Mouse (Mus musculus) liver, embryonic 15.5 days (tissue): ENCODE measurements around the gene Vmn1r34. TPM values are rescaled to one million over a fixed set of nuclear protein-coding genes. Genes with fewer than 3 reads are reported as not detected.
"Not testable (repeated sequence)": the region's sequence is repeated elsewhere in the genome, so short reads cannot be mapped to it uniquely, and the experiment has no call there.

ENCODE experiments used
- ATAC-seq: fragments of 200-750 bp; cut with Nextera tagmentation; 2 replicates; pipeline ENCODE4 v1.8.0; 2017; ENCODE audit warnings: moderate number of reproducible peaks, mild to moderate bottlenecking, moderate library complexity; ENCODE audit not compliant: insufficient read depth
- H3K27ac ChIP-seq: fragments of 300-500 bp; sonication (generic); replicated peaks from 2 replicates; pipeline ENCODE4 v1.5.1; 2015; ENCODE audit warnings: mild to moderate bottlenecking, inconsistent platforms
- H3K27me3 ChIP-seq: fragments of 300-500 bp; sonication (generic); 2 replicates; pipeline ENCODE4 v1.6.1; 2015; ENCODE audit warnings: mild to moderate bottlenecking, inconsistent platforms
- H3K36me3 ChIP-seq: fragments of 300-500 bp; sonication (generic); replicated peaks from 2 replicates; pipeline ENCODE4 v1.6.1; 2015; ENCODE audit warnings: moderate library complexity, mild to moderate bottlenecking, inconsistent platforms
- H3K4me1 ChIP-seq: fragments of 300-500 bp; sonication (generic); replicated peaks from 2 replicates; pipeline ENCODE4 v1.6.1; 2015; ENCODE audit warnings: inconsistent platforms
- H3K4me2 ChIP-seq: fragments of 300-500 bp; sonication (generic); 2 replicates; pipeline ENCODE4 v1.6.1; 2015; ENCODE audit warnings: moderate library complexity, mild to moderate bottlenecking, inconsistent platforms
- H3K4me3 ChIP-seq: fragments of 300-500 bp; sonication (generic); replicated peaks from 2 replicates; pipeline ENCODE4 v1.5.1; 2015; ENCODE audit warnings: mild to moderate bottlenecking, inconsistent platforms
- H3K9ac ChIP-seq: fragments of 300-500 bp; sonication (generic); 2 replicates; pipeline ENCODE4 v1.6.1; 2015; ENCODE audit warnings: moderate library complexity, mild to moderate bottlenecking, inconsistent platforms
- H3K9me3 ChIP-seq: fragments of 300-500 bp; sonication (generic); replicated peaks from 2 replicates; pipeline ENCODE4 v1.6.1; 2016; ENCODE audit warnings: inconsistent platforms
- WGBS: fragments of 180-500 bp; shearing (Covaris S2); methylation state at CpG from one replicate; pipeline ENCODE4 v1.1.7; 2015; ENCODE audit warnings: mixed read lengths; ENCODE audit not compliant: insufficient replicate concordance; 5-methylcytosine and 5-hydroxymethylcytosine counted together
- polyA plus RNA-seq: library from polyadenylated mRNA; unstranded; fragments of >200 nt; fragmentation: Nextera tagmentation; extraction: Ambion mirVana; gene quantifications from 2 replicates; pipeline ENCODE4 v1.2.1, GENCODE M21; 2015

Gene Vmn1r34
- not detected in 2 replicates for polyA plus RNA-seq

GRCm38 (mm10) chr6:66643779-66644178 lies at the start of gene Vmn1r34:
Gene Vmn1r34, minus strand, starts transcription at chr6:66643879.
- Histone ChIP-seq H3K4me3 (no peak within 1 kb of the TSS), H3K9me3 (no peaks in the 10 kb centered on the region), H3K27me3 (no peaks in the 10 kb centered on the region), H3K27ac (no peak within 1 kb of the TSS), H3K4me1 (no peaks in the 10 kb centered on the region), H3K36me3 (no peaks in the 10 kb centered on the region), H3K4me2 (no peak within 1 kb of the TSS), H3K9ac (no peak within 1 kb of the TSS)
- ATAC-seq, result no peak
- WGBS, result 63% methylated on average over 1 of the region's 1 CpGs

- H3K4me2 ChIP-seq, result no peak within 1 kb of the TSS
- H3K36me3 ChIP-seq, result no peaks in the 10 kb centered on the region
- 58% methylated on average over 3 of the region's 3 CpGs for WGBS
- H3K4me3 ChIP-seq, result no peak within 1 kb of the TSS
- H3K9ac ChIP-seq, result no peak within 1 kb of the TSS
- ATAC-seq, result no peak
- H3K9me3 ChIP-seq, result no peaks in the 10 kb centered on the region
- no peak within 1 kb of the TSS for H3K27ac ChIP-seq
- no peaks in the 10 kb centered on the region for H3K27me3 ChIP-seq
- H3K4me1 ChIP-seq, result no peaks in the 10 kb centered on the region
Observed at GRCm38 (mm10) chr6:66685806-66686205, 42.1 kb upstream of the Vmn1r34 start, which contains the start of gene Vmn1r35. Gene Vmn1r35, minus strand, starts transcription at chr6:66685906.

- H3K9me3 ChIP-seq, H3K27ac ChIP-seq, H3K4me3 ChIP-seq, H3K4me1 ChIP-seq, H3K4me2 ChIP-seq, H3K36me3 ChIP-seq, H3K27me3 ChIP-seq, ATAC-seq, H3K9ac ChIP-seq: not testable (repeated sequence)
Observed at GRCm38 (mm10) chr6:66618182-66618581, 25.5 kb downstream of the Vmn1r34 start, which contains the start of gene Vmn1r33. Gene Vmn1r33, minus strand, starts transcription at chr6:66618282.

GRCm38 (mm10) chr6:66595804-66596203 lies 47.9 kb downstream of the Vmn1r34 start:
- Histone ChIP-seq H3K4me3 (no peak overlapping the region), H3K9me3 (no peaks in the 10 kb centered on the region), H3K4me1 (no peaks in the 10 kb centered on the region), H3K27me3 (no peaks in the 10 kb centered on the region), H3K9ac (no peak overlapping the region), H3K27ac (no peak overlapping the region), H3K36me3 (no peaks in the 10 kb centered on the region), H3K4me2 (no peak overlapping the region)
- no peak for ATAC-seq

Other genes starting within 250 kb of the Vmn1r34 start
- gene Mad2l1, start 108.5 kb downstream of the Vmn1r34 start, polyA plus RNA-seq, result 62.1 and 68.9 TPM in 2 replicates
- gene Vmn1r32, start 83.8 kb downstream of the Vmn1r34 start, polyA plus RNA-seq, result 0.03 and 0.06 TPM in 2 replicates
- gene Vmn1r33, start 25.6 kb downstream of the Vmn1r34 start, polyA plus RNA-seq, result not detected in 2 replicates
- gene Vmn1r35, start 42.0 kb upstream of the Vmn1r34 start, polyA plus RNA-seq, result not detected in 2 replicates
- not detected in 2 replicates for gene Vmn1r36, start 75.3 kb upstream of the Vmn1r34 start, polyA plus RNA-seq
- not detected in 2 replicates for gene Vmn1r37, start 85.5 kb upstream of the Vmn1r34 start, polyA plus RNA-seq
- not detected in 2 replicates for gene Vmn1r38, start 138.7 kb upstream of the Vmn1r34 start, polyA plus RNA-seq
- not detected in 2 replicates for gene Vmn1r39, start 166.7 kb upstream of the Vmn1r34 start, polyA plus RNA-seq